In genomic region chr6:28345181-28345580, GRCm38 (mm10) we compare ENCODE assay signal across 10 mouse cellular contexts. TPM values are rescaled to one million over a fixed set of nuclear protein-coding genes. Genes with fewer than 3 reads are reported as not detected.
DNase-seq lines count a peak whose midpoint lies in the region; ATAC-seq and TF ChIP-seq lines count a peak whose summit lies in the region.
"Had no signal": no experiment of that assay in that cellular context is flagged by ENCODE, and none has a peak within 500 bp of the region (broad histone marks: within the 10 kb centered on the region; RNA-seq: fewer than 3 reads in every experiment).

No protein-coding gene starts in this region.

- peak; percentile 50 for DNase-seq in kidney, postnatal 10 days
- no peak for DNase-seq in kidney, postnatal 14 days
- peak; percentile 30 for DNase-seq in ES-E14 (ENCODE audit: low read depth, low spot score)
- peak; percentile 60 for DNase-seq in mesoderm, embryonic 11.5 days (ENCODE audit: low read depth, low spot score)
- no peak for DNase-seq in layer of hippocampus, adult 2 months (ENCODE audit: low spot score in 2 of 2)
- no peak for DNase-seq in yolk sac, embryonic 10.5 days (ENCODE audit: low spot score)

- in situ Hi-C loops in ES-E14 (cut with MboI; ENCODE audit: low sequenced_read_pairs in 2 of 2, unreplicated experiment in 2 of 2): no loop called here

- H3K27ac ChIP-seq in ES-E14 (ENCODE audit: insufficient read depth, low read depth, low read length, poor library complexity, severe bottlenecking): no peak overlapping the region
- H3K27ac ChIP-seq in layer of hippocampus, adult 2 months: no peak overlapping the region
- H3K27ac ChIP-seq: embryonic facial prominence, embryonic 15.5 days; limb, embryonic 15.5 days had no signal

- H3K4me3 ChIP-seq in ES-E14 (ENCODE audit: insufficient read depth in 1 of 2, low read depth in 1 of 2, low read length in 2 of 2, poor library complexity in 1 of 2, severe bottlenecking in 1 of 2): no peak overlapping the region
- no peak overlapping the region for H3K4me3 ChIP-seq in layer of hippocampus, adult 2 months
- H3K4me3 ChIP-seq: embryonic facial prominence, embryonic 15.5 days; limb, embryonic 15.5 days; megakaryocyte, embryonic 14.5 days had no signal

- ATAC-seq in common myeloid progenitor, adult 5-6 weeks (replicated peaks; ENCODE audit: low read depth, poor library complexity, severe bottlenecking): peak; percentile 45; the same call in 1 of the 2 replicates

- no peaks in the 10 kb centered on the region for H3K36me3 ChIP-seq in ES-E14 (ENCODE audit: control insufficient read depth, insufficient read depth, low read length, poor library complexity, severe bottlenecking)
- H3K36me3 ChIP-seq: embryonic facial prominence, embryonic 15.5 days; limb, embryonic 15.5 days had no signal

- no peak overlapping the region for H3K9ac ChIP-seq in ES-E14 (ENCODE audit: insufficient read depth, low read depth, low read length, poor library complexity, severe bottlenecking)
- H3K9ac ChIP-seq: embryonic facial prominence, embryonic 15.5 days; limb, embryonic 15.5 days had no signal

- H3K4me1 ChIP-seq in ES-E14 (ENCODE audit: control insufficient read depth in 2 of 2, insufficient read depth in 2 of 2, low read length in 2 of 2, poor library complexity in 1 of 2): no peaks in the 10 kb centered on the region
- H3K4me1 ChIP-seq: embryonic facial prominence, embryonic 15.5 days; limb, embryonic 15.5 days had no signal

- no peaks in the 10 kb centered on the region for H3K9me3 ChIP-seq in ES-E14 (ENCODE audit: control insufficient read depth, insufficient read depth, low read depth, low read length)
- H3K9me3 ChIP-seq: embryonic facial prominence, embryonic 15.5 days; limb, embryonic 15.5 days had no signal

- no peak for TF ChIP-seq CTCF in layer of hippocampus, adult 2 months (conservative IDR thresholded peaks at IDR 0.05)

TF ChIP-seq in ES-E14, 5 proteins besides CTCF, POLR2A, EP300 and RAD21:
- TF ChIP-seq CHD2 (IDR thresholded peaks at IDR 0.05; ENCODE audit: low read depth, low read length) (no peak), ZNF384 (IDR thresholded peaks at IDR 0.05; ENCODE audit: low read depth, low read length) (no peak), ZC3H11A (IDR thresholded peaks at IDR 0.05; ENCODE audit: borderline replicate concordance, low read depth, low read length) (no peak), MAFK (IDR thresholded peaks at IDR 0.05; ENCODE audit: insufficient read depth, low read depth, low read length) (no peak), HCFC1 (IDR thresholded peaks at IDR 0.05; ENCODE audit: borderline replicate concordance, insufficient read depth, low read length) (no peak)

RNA-seq across cellular contexts. Expression of gene Zfp800, which starts 52.6 kb away (rescaled TPM):
- 4.0 and 7.8 TPM in 2 replicates for total RNA-seq in ES-E14 (2012; rRNA removed)
- 69.4 and 73.9 TPM in 2 replicates for total RNA-seq in common myeloid progenitor, adult 5-6 weeks (2017)
- 10 to 100 TPM; 20.7 to 25.7 TPM for total RNA-seq in layer of hippocampus, adult 2 months (2021)

Comparison
In these comparisons a context has a peak if more than half of its experiments do, and no peak if none do; other contexts are left out.
1. DNase-seq: peak in kidney, postnatal 10 days (single experiment), ES-E14 (single experiment) and mesoderm, embryonic 11.5 days (single experiment); none in kidney, postnatal 14 days (single experiment), layer of hippocampus, adult 2 months (0 of 2) and yolk sac, embryonic 10.5 days (single experiment).